Mouse (Mus musculus) embryonic fibroblast, embryonic 13.5 days (primary cell): Measurements from ENCODE around the gene 9530068E07Rik.

Experiments used
- CTCF ChIP-seq: IDR thresholded peaks from 2 replicates; pipeline ENCODE4 v1.5.1; 2011; ENCODE audit warnings: mild to moderate bottlenecking, control low read depth, low read length, moderate library complexity, borderline replicate concordance; ENCODE audit not compliant: insufficient read depth
- POLR2A ChIP-seq: IDR thresholded peaks from 2 replicates; pipeline ENCODE4 v1.6.1; 2011; ENCODE audit warnings: low read depth, mild to moderate bottlenecking, control low read depth, low read length, moderate library complexity

DNA sequence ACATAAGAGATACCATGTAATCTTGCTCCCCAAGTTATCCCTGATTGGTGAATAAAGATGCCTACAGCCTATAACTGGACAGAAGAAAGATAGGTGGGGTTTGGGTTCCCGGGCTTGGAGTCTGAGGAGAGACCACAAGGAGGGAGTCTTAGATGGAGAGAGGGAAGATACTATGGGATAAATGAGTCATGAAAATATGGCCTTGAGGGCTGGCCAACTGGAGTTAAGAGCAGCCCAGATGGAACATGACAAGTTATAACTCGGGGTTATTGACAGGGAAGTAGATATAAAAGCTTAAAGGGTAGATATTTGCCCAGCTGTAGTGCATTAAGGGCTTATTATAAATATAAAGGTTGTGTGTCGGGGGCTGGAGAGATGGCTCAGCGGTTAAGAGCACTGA lies 48.1 kb upstream of the 9530068E07Rik start:
- TF ChIP-seq CTCF, result no peak
- no peak for TF ChIP-seq POLR2A
